Mouse (Mus musculus) hindbrain, postnatal 0 days (tissue): Measurements from ENCODE around the gene Ppp6c. TPM values are rescaled to one million over a fixed set of nuclear protein-coding genes. Genes with fewer than 3 reads are reported as not detected.
A peak's percentile ranks its signal among the peaks of the same experiment; 100 is the strongest.
"Not testable (repeated sequence)": the region's sequence is repeated elsewhere in the genome, so short reads cannot be mapped to it uniquely, and the experiment has no call there.

ENCODE experiments used
- ATAC-seq: fragments of 200-750 bp; cut with Nextera tagmentation; 2 replicates; pipeline ENCODE4 v1.8.0; 2017; ENCODE audit warnings: mild to moderate bottlenecking, moderate TSS enrichment, moderate library complexity
- DNase-seq: peaks from one replicate; pipeline ENCODE4 v3.0.0-alpha.2; 2015; ENCODE audit warnings: low spot score
- H3K27ac ChIP-seq: fragments of 300-500 bp; sonication (generic); 2 replicates; pipeline ENCODE4 v1.5.1; 2014; ENCODE audit warnings: mild to moderate bottlenecking
- H3K27me3 ChIP-seq: fragments of 300-500 bp; sonication (generic); 2 replicates; pipeline ENCODE4 v1.6.1; 2014; ENCODE audit warnings: low read length, mixed read lengths; ENCODE audit not compliant: insufficient read depth
- H3K36me3 ChIP-seq: fragments of 300-500 bp; sonication (generic); 2 replicates; pipeline ENCODE4 v1.6.1; 2014; ENCODE audit warnings: low read length, mixed read lengths; ENCODE audit not compliant: insufficient read depth
- H3K4me1 ChIP-seq: fragments of 300-500 bp; sonication (generic); 2 replicates; pipeline ENCODE4 v1.6.1; 2014; ENCODE audit warnings: antibody characterized with exemption, low read length, mixed read lengths; ENCODE audit not compliant: insufficient read depth
- H3K4me2 ChIP-seq: fragments of 300-500 bp; sonication (generic); 2 replicates; pipeline ENCODE4 v1.6.1; 2014; ENCODE audit warnings: low read depth, mild to moderate bottlenecking, low read length, moderate library complexity, mixed read lengths
- H3K4me3 ChIP-seq: fragments of 300-500 bp; sonication (generic); 2 replicates; pipeline ENCODE4 v1.5.1; 2014; ENCODE audit warnings: low read length
- H3K9ac ChIP-seq: fragments of 300-500 bp; sonication (generic); replicated peaks from 2 replicates; pipeline ENCODE4 v1.6.1; 2014; ENCODE audit warnings: mild to moderate bottlenecking, low read length, moderate library complexity, mixed read lengths
- H3K9me3 ChIP-seq: fragments of 300-500 bp; sonication (generic); 2 replicates; pipeline ENCODE4 v1.6.1; 2016; ENCODE audit warnings: low read length, mixed read lengths
- CTCF ChIP-seq: IDR thresholded peaks from 2 replicates; pipeline ENCODE4 v1.5.1; 2016; ENCODE audit warnings: antibody characterized with exemption, control low read depth, low read depth
- WGBS: fragments of 180-500 bp; shearing (Covaris S2); extraction: QIAGEN DNeasy Blood & Tissue Kit; methylation state at CpG from one replicate; pipeline ENCODE4 v1.1.7; 2014; 5-methylcytosine and 5-hydroxymethylcytosine counted together
- polyA plus RNA-seq: library from polyadenylated mRNA; unstranded; fragments of >200 nt; fragmentation: Nextera tagmentation; extraction: Ambion mirVana; gene quantifications from 2 replicates; pipeline ENCODE4 v1.2.1, GENCODE M21; 2015
- total RNA-seq: library from RNA; depleted of rRNA; stranded (reverse); fragments of >200 nt; gene quantifications from 2 replicates; pipeline ENCODE4 v1.2.3, GENCODE M21; 2014; rRNA removed

Gene Ppp6c
- total RNA-seq = 42.8 and 46.1 TPM in 2 replicates
- 48.6 and 50.3 TPM in 2 replicates for polyA plus RNA-seq

- H3K4me3 ChIP-seq = peak within 1 kb of the TSS; percentile 85
- peaks cover 6% of the 10 kb centered on the region; the same call in 1 of the 2 replicates for H3K4me1 ChIP-seq
- no peak for TF ChIP-seq CTCF
- H3K9ac ChIP-seq = peak within 1 kb of the TSS; percentile 83
- DNase-seq = peak; percentile 99
- peak; percentile 99 for ATAC-seq
- peak within 1 kb of the TSS; percentile 70 for H3K4me2 ChIP-seq
- WGBS = under 1% methylated on average over 55 of the region's 56 CpGs
- H3K36me3 ChIP-seq = no peaks in the 10 kb centered on the region
- H3K27ac ChIP-seq = peak within 1 kb of the TSS; percentile 95
- no peaks in the 10 kb centered on the region for H3K27me3 ChIP-seq
- no peaks in the 10 kb centered on the region for H3K9me3 ChIP-seq
Measured at GRCm38 (mm10) chr2:39226019-39226640, at the start of gene Ppp6c. Gene Ppp6c, minus strand, starts transcription at chr2:39226451.

GRCm38 (mm10) chr2:39268357-39268756 lies 42.1 kb upstream of the Ppp6c start:
- 0 out of 2 replicates have a peak, but pooled peaks have one; percentile 38 for ATAC-seq
- Histone ChIP-seq H3K9me3 (no peaks in the 10 kb centered on the region), H3K4me3 (no peak overlapping the region), H3K9ac (no peak overlapping the region), H3K27ac (no peak overlapping the region), H3K4me1 (no peaks in the 10 kb centered on the region), H3K4me2 (no peak overlapping the region), H3K27me3 (no peaks in the 10 kb centered on the region), H3K36me3 (no peaks in the 10 kb centered on the region)
- TF ChIP-seq CTCF = peak; percentile 71
- WGBS = 51% methylated on average over 3 of the region's 3 CpGs
- peak; percentile 67 for DNase-seq

GRCm38 (mm10) chr2:39252275-39252674 lies 26.0 kb upstream of the Ppp6c start:
- H3K27ac ChIP-seq, H3K36me3 ChIP-seq, H3K4me3 ChIP-seq, H3K4me2 ChIP-seq, H3K9ac ChIP-seq, H3K27me3 ChIP-seq, H3K4me1 ChIP-seq, H3K9me3 ChIP-seq: not testable (repeated sequence)
- peak; percentile 65 for DNase-seq
- 74% methylated on average over 11 of the region's 11 CpGs for WGBS
- peak; percentile 56 for ATAC-seq

GRCm38 (mm10) chr2:39246862-39247261 lies 20.6 kb upstream of the Ppp6c start:
- WGBS = 97% methylated on average over 9 of the region's 11 CpGs
- not testable (repeated sequence) for H3K27ac ChIP-seq, H3K4me3 ChIP-seq, H3K36me3 ChIP-seq, H3K4me2 ChIP-seq, ATAC-seq, H3K27me3 ChIP-seq, H3K9ac ChIP-seq, H3K4me1 ChIP-seq, H3K9me3 ChIP-seq, DNase-seq

GRCm38 (mm10) chr2:39226731-39227130 lies 480 bp upstream of the Ppp6c start:
- no peaks in the 10 kb centered on the region for H3K9me3 ChIP-seq
- H3K36me3 ChIP-seq = no peaks in the 10 kb centered on the region
- H3K4me2 ChIP-seq = peak overlapping the region; percentile 62
- ATAC-seq = no peak
- no peak for DNase-seq
- H3K27me3 ChIP-seq = no peaks in the 10 kb centered on the region
- H3K9ac ChIP-seq = peak overlapping the region; percentile 83; the same call in 1 of the 2 replicates
- peak overlapping the region; percentile 95; the same call in 1 of the 2 replicates for H3K27ac ChIP-seq
- peaks cover 6% of the 10 kb centered on the region; the same call in 1 of the 2 replicates for H3K4me1 ChIP-seq
- 26% methylated on average over 3 of the region's 3 CpGs for WGBS
- peak overlapping the region; percentile 85 for H3K4me3 ChIP-seq
- no peak for TF ChIP-seq CTCF

- DNase-seq, H3K27me3 ChIP-seq, H3K4me1 ChIP-seq, H3K36me3 ChIP-seq, ATAC-seq, H3K9me3 ChIP-seq: not testable (repeated sequence)
- 4% methylated on average over 31 of the region's 36 CpGs for WGBS
- Histone ChIP-seq H3K4me3 (peak overlapping the region; percentile 85), H3K9ac (peak overlapping the region; percentile 83), H3K27ac (peak overlapping the region; percentile 95), H3K4me2 (peak overlapping the region; percentile 70)
Measured at GRCm38 (mm10) chr2:39225331-39226018, 776 bp downstream of the Ppp6c start.

GRCm38 (mm10) chr2:39224621-39225020 lies 1.6 kb downstream of the Ppp6c start:
- Histone ChIP-seq H3K4me2 (peak overlapping the region; percentile 70), H3K4me1 (peaks cover 6% of the 10 kb centered on the region; the same call in 1 of the 2 replicates), H3K36me3 (no peaks in the 10 kb centered on the region), H3K27ac (no peak overlapping the region), H3K27me3 (no peaks in the 10 kb centered on the region), H3K9ac (no peak overlapping the region), H3K9me3 (no peaks in the 10 kb centered on the region), H3K4me3 (peak overlapping the region; percentile 85)
- ATAC-seq (no peak), DNase-seq (no peak)
- TF ChIP-seq CTCF = peak; percentile 36
